Mouse (Mus musculus) heart, adult 2 months (tissue): ENCODE data around the gene Smg9. TPM values are rescaled to one million over a fixed set of nuclear protein-coding genes. Genes with fewer than 3 reads are reported as not detected.
A peak's percentile ranks its signal among the peaks of the same experiment; 100 is the strongest.

ENCODE experiments used
- DNase-seq, 2 experiments: peaks; one replicate each; pipeline ENCODE4 v3.0.0; 2021
- H3K27ac ChIP-seq: fragments of 200-600 bp; 2 replicates; pipeline ENCODE4 v1.8.1; 2022
- H3K27me3 ChIP-seq: fragments of 200-500 bp; 2 replicates; pipeline ENCODE4 v1.6.1; 2012; ENCODE audit warnings: mild to moderate bottlenecking, low read length, inconsistent platforms, mixed read lengths; ENCODE audit not compliant: control insufficient read depth, insufficient read depth
- H3K36me3 ChIP-seq: fragments of 200-500 bp; 2 replicates; pipeline ENCODE4 v1.6.1; 2012; ENCODE audit warnings: low read length, inconsistent platforms; ENCODE audit not compliant: control insufficient read depth, insufficient read depth
- H3K4me1 ChIP-seq: fragments of 200-500 bp; 2 replicates; pipeline ENCODE4 v1.6.1; 2011; ENCODE audit warnings: low read length; ENCODE audit not compliant: control insufficient read depth, insufficient read depth
- H3K4me3 ChIP-seq: fragments of 200-600 bp; 2 replicates; pipeline ENCODE4 v1.8.1; 2022
- H3K79me2 ChIP-seq: fragments of 200-500 bp; replicated peaks from 2 replicates; pipeline ENCODE4 v1.6.1; 2012; ENCODE audit warnings: mild to moderate bottlenecking, inconsistent platforms, low read length, moderate library complexity, mixed read lengths; ENCODE audit not compliant: control insufficient read depth, insufficient read depth
- H3K9ac ChIP-seq: fragments of 200-500 bp; 2 replicates; pipeline ENCODE4 v1.6.1; 2012; ENCODE audit warnings: low read depth, mild to moderate bottlenecking, control low read depth, inconsistent platforms, low read length, mixed read lengths
- CTCF ChIP-seq: fragments of 200-600 bp; IDR thresholded peaks from 2 replicates; pipeline ENCODE4 v1.8.1; 2022; ENCODE audit warnings: antibody characterized with exemption, mild to moderate bottlenecking, moderate library complexity
- EP300 ChIP-seq: fragments of 200-500 bp; IDR thresholded peaks from 2 replicates; pipeline ENCODE4 v1.6.1; 2011; ENCODE audit warnings: low read depth, low read length, control low read depth; ENCODE audit not compliant: insufficient read depth
- POLR2A ChIP-seq: fragments of 200-500 bp; IDR thresholded peaks from 2 replicates; pipeline ENCODE4 v1.6.1; 2011; ENCODE audit warnings: mild to moderate bottlenecking, low read depth, low read length, control low read depth; ENCODE audit not compliant: insufficient read depth
- WGBS: fragments of 180-500 bp; shearing (Covaris S2); methylation state at CpG from one replicate; pipeline ENCODE4 v1.1.7; 2018; 5-methylcytosine and 5-hydroxymethylcytosine counted together
- intact Hi-C: fragments of 180-260 bp; cut with DNase I; formaldehyde crosslinking; loops from one replicate; pipeline ENCODE4 v1.15.1; 2025
- polyA plus RNA-seq: library from polyadenylated mRNA; depleted of rRNA; stranded (reverse); fragments of >200 nt; gene quantifications from 2 replicates; pipeline ENCODE4 v1.2.3, GENCODE M21; 2012
- total RNA-seq, 2 experiments: library from RNA; stranded (reverse); gene quantifications; 2 replicates each; pipeline ENCODE4 v1.2.3; 2021

Smg9 gene
- total and polyA plus RNA-seq, 3 experiments, result 5.9 to 19.2 (median 6.6) TPM

- intact Hi-C loops, result no loop called here
- WGBS, result 83% methylated on average over 7 of the region's 7 CpGs
- Histone ChIP-seq H3K9ac (no peak overlapping the region), H3K4me3 (no peak overlapping the region), H3K4me1 (peaks cover 5% of the 10 kb centered on the region), H3K27me3 (no peaks in the 10 kb centered on the region), H3K27ac (no peak overlapping the region), H3K79me2 (no peaks in the 10 kb centered on the region), H3K36me3 (no peaks in the 10 kb centered on the region)
- DNase-seq, result no peak
- no peak for TF ChIP-seq CTCF
- no peak for TF ChIP-seq EP300
- no peak for TF ChIP-seq POLR2A
These were observed 30.5 kb upstream of the Smg9 start for GRCm38 (mm10) chr7:24368946-24369345.

GRCm38 (mm10) chr7:24369731-24370541 is 29.5 kb upstream of the Smg9 start, which contains the start of gene Kcnn4:
TSS of gene Kcnn4 (plus strand) at chr7:24370263.
- Histone ChIP-seq H3K36me3 (no peaks in the 10 kb centered on the region), H3K27me3 (no peaks in the 10 kb centered on the region), H3K4me1 (peaks cover 4% of the 10 kb centered on the region), H3K4me3 (no peak within 1 kb of the TSS), H3K27ac (no peak within 1 kb of the TSS), H3K79me2 (no peaks in the 10 kb centered on the region), H3K9ac (no peak within 1 kb of the TSS)
- 36% methylated on average over 23 of the region's 23 CpGs for WGBS
- no peak for DNase-seq
- intact Hi-C loops, result no loop called here
- TF ChIP-seq CTCF (no peak), EP300 (no peak), POLR2A (no peak)

GRCm38 (mm10) chr7:24371012-24371808 is 28.2 kb upstream of the Smg9 start:
- intact Hi-C loops, result no loop called here
- Histone ChIP-seq H3K27me3 (no peaks in the 10 kb centered on the region), H3K9ac (no peak overlapping the region), H3K79me2 (no peaks in the 10 kb centered on the region), H3K27ac (no peak overlapping the region), H3K4me3 (no peak overlapping the region), H3K4me1 (peaks cover 4% of the 10 kb centered on the region), H3K36me3 (no peaks in the 10 kb centered on the region)
- TF ChIP-seq EP300, result no peak
- no peak for TF ChIP-seq POLR2A
- TF ChIP-seq CTCF, result no peak
- WGBS, result 72% methylated on average over 7 of the region's 7 CpGs
- no peak for DNase-seq

GRCm38 (mm10) chr7:24371809-24372145 is 27.6 kb upstream of the Smg9 start:
- DNase-seq, result no peak
- Histone ChIP-seq H3K9ac (no peak overlapping the region), H3K79me2 (no peaks in the 10 kb centered on the region), H3K4me1 (peaks cover 4% of the 10 kb centered on the region), H3K27ac (no peak overlapping the region), H3K36me3 (no peaks in the 10 kb centered on the region), H3K4me3 (no peak overlapping the region), H3K27me3 (no peaks in the 10 kb centered on the region)
- 67% methylated on average over 3 of the region's 3 CpGs for WGBS
- TF ChIP-seq CTCF, result no peak
- no peak for TF ChIP-seq EP300
- no peak for TF ChIP-seq POLR2A
- intact Hi-C loops, result no loop called here

- H3K79me2 ChIP-seq, result no peaks in the 10 kb centered on the region
- WGBS, result 49% methylated on average over 11 of the region's 11 CpGs
- H3K36me3 ChIP-seq, result no peaks in the 10 kb centered on the region
- TF ChIP-seq EP300, result no peak
- TF ChIP-seq CTCF, result no peak
- TF ChIP-seq POLR2A, result no peak
- no peak overlapping the region for H3K4me3 ChIP-seq
- H3K27me3 ChIP-seq, result peaks cover under 1% of the 10 kb centered on the region; the same call in 1 of the 2 replicates
- no peak overlapping the region for H3K27ac ChIP-seq
- DNase-seq, result peak in 1 of 2 experiments; percentile 44
- H3K9ac ChIP-seq, result no peak overlapping the region
- peaks cover 4% of the 10 kb centered on the region for H3K4me1 ChIP-seq
- intact Hi-C loops, result no loop called here
These were observed 27.1 kb upstream of the Smg9 start for GRCm38 (mm10) chr7:24372300-24372699.

- no peak overlapping the region for H3K9ac ChIP-seq
- H3K79me2 ChIP-seq, result no peaks in the 10 kb centered on the region
- WGBS, result 42% methylated on average over 4 of the region's 4 CpGs
- H3K4me3 ChIP-seq, result no peak overlapping the region
- peaks cover 4% of the 10 kb centered on the region for H3K4me1 ChIP-seq
- peaks cover 3% of the 10 kb centered on the region for H3K27me3 ChIP-seq
- no peak for DNase-seq
- H3K36me3 ChIP-seq, result no peaks in the 10 kb centered on the region
- H3K27ac ChIP-seq, result no peak overlapping the region
- intact Hi-C loops, result no loop called here
- TF ChIP-seq EP300, result no peak
- TF ChIP-seq CTCF, result no peak
- no peak for TF ChIP-seq POLR2A
These were observed 26.6 kb upstream of the Smg9 start for GRCm38 (mm10) chr7:24372786-24373185.
